Mouse (Mus musculus) gonadal fat pad, adult 2 months (tissue): Measurements from ENCODE around the gene Insm1. TPM values are rescaled to one million over a fixed set of nuclear protein-coding genes. Genes with fewer than 3 reads are reported as not detected.

Experiments
- DNase-seq: peaks from one replicate; pipeline ENCODE4 v3.0.0-alpha.2; 2012; ENCODE audit warnings: low read depth
- polyA plus RNA-seq: library from polyadenylated mRNA; depleted of rRNA; stranded (reverse); fragments of >200 nt; gene quantifications from 2 replicates; pipeline ENCODE4 v1.2.3, GENCODE M21; 2012; rRNA removed

Gene Insm1
- not detected in 2 replicates for polyA plus RNA-seq

- no peak for DNase-seq
Measured at GRCm38 (mm10) chr2:146221076-146221928, at the start of gene Insm1. Insm1 (plus strand) TSS chr2:146221921.

DNA sequence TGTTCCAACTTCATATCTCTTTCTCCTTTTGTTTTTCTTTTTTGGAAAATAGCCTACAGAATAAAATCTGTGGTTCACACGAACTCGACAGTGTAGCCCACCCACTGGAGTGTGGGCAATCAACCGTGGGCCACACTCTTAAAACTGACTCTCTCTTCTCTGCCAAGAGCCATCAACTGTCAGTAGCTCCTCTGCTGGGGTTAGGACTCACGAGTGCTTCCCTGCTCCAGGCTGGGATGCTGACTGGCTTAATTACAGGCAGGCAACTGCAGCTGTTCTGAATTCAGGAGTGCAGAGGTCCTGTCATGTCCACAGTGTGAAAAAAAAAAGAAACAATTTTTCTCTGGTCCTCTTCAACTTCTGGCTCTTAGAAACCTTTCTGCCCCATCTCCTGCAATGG lies 49.6 kb upstream of the Insm1 start:
- no peak for DNase-seq

DNA sequence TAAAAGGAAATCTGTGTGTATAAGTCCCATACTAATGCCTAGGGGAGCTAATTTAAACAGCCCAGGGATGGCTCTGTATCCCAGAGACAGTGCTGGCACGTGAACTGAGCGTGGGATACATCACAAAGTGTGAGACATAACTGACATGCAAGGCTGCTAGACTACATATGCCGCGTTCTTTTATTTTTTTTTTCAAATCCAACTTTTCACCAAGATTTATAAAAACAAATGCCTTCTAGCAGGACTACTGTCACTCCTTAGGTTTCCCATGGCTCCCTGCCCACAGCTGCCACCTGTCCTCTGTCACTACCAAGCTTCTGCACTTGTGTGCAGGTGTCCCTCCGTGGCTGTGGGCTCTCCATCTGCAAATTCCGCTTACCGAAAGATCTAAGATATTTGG lies 47.5 kb upstream of the Insm1 start:
- no peak for DNase-seq

DNA sequence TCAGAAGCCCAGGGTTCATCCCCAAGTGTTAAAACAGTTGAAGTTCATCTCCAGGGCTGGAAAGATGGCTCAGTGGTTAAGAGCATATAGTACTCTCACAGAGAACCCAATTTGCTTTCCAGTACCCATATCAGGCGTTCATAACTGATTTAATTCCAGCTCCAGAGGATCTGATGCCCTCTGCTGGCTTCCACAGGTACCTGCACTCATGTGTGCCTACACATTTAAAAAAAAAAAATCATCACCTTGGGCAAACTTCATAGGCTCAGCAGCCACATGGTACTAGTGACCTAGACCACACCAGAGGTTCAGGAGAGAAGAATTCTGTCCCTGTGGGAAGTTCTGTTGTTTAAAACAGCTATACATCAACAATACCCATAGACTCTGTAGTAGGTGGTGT lies 43.0 kb upstream of the Insm1 start:
- no peak for DNase-seq

- no peak for DNase-seq
Measured at GRCm38 (mm10) chr2:146183830-146184793, 37.6 kb upstream of the Insm1 start.

- no peak for DNase-seq
Measured at GRCm38 (mm10) chr2:146196126-146196525, 25.6 kb upstream of the Insm1 start.

DNA sequence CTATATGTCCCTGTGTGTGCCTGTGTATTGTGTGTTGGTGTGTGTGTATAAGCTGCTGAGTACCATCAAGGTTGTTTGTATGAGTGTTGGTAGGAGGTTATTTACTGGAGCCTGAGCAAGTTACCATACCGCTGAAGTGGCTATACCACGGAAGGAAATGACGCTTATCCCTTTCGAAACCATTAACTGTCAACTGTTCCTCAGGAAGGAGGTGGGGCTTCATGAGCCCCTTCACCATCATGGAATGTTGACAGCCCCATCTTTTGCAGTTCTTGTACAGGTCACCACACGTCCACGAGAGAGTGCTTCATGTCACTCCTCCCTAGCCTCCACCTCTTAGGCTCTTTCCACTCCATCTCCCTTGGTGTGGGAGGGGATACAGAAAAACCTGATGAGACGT lies 23.8 kb upstream of the Insm1 start:
- no peak for DNase-seq

GRCm38 (mm10) chr2:146210968-146211367 lies 10.8 kb upstream of the Insm1 start:
- DNase-seq, result no peak

DNA sequence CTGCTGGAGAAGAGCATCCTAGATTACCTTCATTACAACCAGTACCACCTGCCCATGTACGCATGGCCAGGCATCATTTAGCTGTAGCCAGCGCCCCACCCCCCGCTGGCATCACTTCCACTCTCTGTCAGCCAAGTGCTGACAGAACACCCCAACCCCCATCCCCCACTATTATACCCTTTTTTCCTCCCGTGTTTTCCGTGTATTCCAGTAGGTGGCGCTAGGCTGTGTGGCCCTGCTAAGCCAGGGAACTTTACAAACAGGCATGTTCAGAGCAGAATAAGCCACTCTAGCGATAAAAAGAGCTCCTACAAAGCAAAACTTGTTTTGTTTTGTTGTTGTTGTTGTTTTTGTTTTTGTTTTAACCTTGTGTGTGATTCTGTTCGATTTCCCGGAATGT lies 7.0 kb upstream of the Insm1 start:
- no peak for DNase-seq

DNA sequence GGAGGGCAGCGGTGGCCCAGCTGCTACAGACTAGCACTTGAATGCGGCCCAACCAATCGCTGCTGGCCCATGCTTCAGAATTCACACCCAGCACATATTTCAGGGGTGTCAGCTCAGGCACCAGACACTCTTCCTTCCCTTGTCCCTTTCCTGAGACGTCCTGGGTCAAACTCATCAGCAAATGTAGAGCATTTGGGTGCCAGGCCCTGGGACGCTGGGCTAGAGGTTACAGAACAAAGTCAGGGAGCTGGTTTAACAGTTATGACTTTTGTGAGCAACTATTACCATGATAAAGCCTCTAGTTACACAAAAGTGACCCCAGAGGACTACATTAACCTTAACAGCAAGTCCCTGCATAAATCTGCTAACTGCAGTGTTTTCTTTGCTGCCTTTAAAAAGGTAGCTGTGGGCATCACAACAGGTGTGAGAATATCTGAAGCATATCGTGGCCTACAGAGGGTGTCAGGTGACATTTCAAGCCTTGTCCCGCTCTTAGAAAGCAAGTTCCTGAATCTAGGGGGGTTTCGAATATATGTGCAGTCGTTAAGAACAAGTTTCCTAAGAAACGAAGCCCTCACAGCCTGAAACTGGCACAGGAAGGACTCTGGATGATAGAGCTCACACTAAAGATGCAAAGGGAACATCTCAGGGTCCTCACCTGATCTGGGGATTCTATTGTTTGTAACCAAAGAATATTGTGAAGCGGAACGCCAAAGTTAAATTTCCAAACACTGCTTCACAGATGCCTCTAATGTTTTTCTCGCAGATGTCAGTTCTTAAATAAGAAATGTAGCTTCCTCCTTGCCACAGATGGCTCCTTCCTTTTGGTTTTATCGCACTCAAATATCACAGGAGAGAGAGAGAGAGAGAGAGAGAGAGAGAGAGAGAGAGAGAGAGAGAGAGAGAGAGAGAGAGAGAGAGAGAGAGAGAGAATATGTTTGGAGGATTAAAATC lies 5.3 kb upstream of the Insm1 start:
- DNase-seq, result no peak

GRCm38 (mm10) chr2:146217227-146217980 lies 4.3 kb upstream of the Insm1 start:
- DNase-seq, result no peak

DNA sequence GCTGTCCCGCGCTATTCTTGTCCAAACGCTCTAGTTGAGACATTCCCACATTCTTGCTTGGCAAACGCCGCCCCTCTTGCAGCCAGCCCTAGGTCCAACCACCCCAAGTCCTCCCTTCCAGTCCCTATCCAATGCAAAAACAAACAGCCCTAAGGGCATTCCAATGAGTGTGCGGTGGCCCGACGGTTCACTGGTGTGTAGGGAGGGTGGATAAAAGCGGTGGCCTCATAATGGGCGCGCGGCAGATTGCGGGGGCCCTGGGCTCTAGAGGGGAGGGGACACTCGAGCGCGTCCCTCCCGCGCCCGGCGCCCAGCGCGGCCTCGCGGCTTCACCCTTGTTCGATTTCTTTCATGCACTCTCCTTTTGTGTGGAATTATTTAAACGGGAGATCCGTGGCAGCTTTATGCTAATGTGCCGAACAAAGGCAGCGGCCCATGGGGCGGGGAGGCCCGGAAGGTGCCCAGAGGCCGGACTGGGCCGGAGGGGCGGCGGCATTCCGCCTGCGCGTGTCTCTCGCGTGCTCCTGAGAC lies 3.5 kb upstream of the Insm1 start:
- no peak for DNase-seq

DNA sequence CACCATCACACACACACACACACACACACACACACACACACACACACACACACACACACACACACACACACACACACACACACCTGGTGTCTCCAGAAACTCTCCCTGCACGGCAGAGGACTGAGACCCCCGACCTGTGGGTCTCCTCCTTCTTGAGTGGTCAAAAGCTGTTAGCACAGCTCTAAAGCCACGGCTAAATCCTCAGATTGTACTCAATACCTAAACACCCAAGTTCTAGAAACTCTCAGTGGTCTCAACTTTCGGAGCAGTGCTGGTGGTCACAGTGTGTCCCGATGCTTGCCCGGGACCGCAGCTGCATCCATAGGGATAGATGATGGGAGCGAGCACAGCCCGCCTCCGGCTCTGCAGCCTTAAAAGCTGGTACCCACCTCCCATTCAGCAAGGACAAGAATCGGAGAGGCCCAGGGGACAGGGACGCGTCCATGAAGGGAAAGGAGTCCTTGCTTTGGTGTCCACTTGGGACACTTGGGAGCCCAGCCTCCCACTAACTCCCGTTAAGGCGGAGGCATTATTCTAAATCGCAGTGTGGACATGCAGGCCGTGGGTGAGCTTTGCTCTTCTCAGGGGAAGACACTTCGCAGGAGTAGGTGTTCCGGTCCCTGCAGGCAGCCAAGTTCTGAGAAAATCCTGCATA lies 2.7 kb upstream of the Insm1 start:
- DNase-seq, result no peak

DNA sequence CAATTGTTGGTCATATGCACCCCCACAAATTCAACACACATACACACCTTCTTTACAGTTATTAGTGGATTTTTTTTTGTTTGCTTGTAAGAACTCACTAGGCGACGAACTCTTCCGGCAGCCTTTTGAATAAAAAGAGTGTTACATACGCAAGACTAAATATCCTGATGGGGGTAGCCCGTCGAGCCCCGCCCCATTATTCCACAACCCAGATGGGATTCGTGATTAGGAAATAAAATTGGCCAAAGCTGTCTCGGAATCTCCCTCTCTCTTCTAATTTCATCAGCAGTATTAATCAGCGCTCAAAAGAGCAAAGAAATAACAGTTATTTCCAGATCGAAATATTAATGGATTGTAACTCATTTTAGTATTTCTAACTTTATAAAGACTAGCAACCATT lies 1.9 kb upstream of the Insm1 start:
- no peak for DNase-seq

DNA sequence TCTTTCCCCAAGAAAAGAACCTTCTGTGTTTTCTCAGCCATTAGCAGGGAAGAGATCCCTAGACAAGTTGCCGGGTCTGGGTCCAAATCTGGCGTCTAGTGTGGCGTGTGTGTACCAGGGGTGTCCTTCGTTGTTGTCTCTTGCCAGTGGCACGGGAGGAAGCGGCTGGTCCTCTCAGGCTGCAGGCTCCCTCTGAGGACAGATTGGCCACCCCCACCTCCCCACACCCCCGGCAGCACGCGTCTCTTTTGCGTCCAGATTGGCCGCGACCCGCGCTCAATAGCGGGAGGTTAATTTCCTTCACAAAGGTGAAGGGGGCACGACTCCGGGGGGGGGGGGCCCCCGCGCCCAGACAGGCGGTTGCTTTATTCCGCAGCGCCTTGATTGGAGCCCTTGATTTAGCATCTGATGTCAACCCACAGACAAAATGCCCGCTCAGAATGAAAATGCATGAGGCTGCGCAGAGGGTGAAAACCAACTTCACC lies 1.1 kb upstream of the Insm1 start:
- no peak for DNase-seq

- no peak for DNase-seq
Measured at GRCm38 (mm10) chr2:146221929-146222278, 183 bp downstream of the Insm1 start.

GRCm38 (mm10) chr2:146222279-146223175 lies 806 bp downstream of the Insm1 start:
- DNase-seq, result no peak

- no peak for DNase-seq
Measured at GRCm38 (mm10) chr2:146223176-146223905, 1.6 kb downstream of the Insm1 start.
